Mouse (Mus musculus) hindbrain, embryonic 14.5 days (tissue): ENCODE data around the gene Gsdme. TPM values are rescaled to one million over a fixed set of nuclear protein-coding genes. Genes with fewer than 3 reads are reported as not detected.

Experiments used
- ATAC-seq: fragments of 200-750 bp; cut with Nextera tagmentation; 2 replicates; pipeline ENCODE4 v1.8.0; 2017; ENCODE audit warnings: moderate number of reproducible peaks, mild to moderate bottlenecking, moderate TSS enrichment, moderate library complexity; ENCODE audit not compliant: low FRiP score
- DNase-seq: peaks from one replicate; pipeline ENCODE4 v3.0.0-alpha.2; 2015; ENCODE audit warnings: low spot score
- H3K27ac ChIP-seq: fragments of 300-500 bp; sonication (generic); 2 replicates; pipeline ENCODE4 v1.5.1; 2014; ENCODE audit warnings: mild to moderate bottlenecking, moderate library complexity
- H3K27me3 ChIP-seq: fragments of 300-500 bp; sonication (generic); 2 replicates; pipeline ENCODE4 v1.6.1; 2014; ENCODE audit warnings: mild to moderate bottlenecking, low read length, mixed read lengths; ENCODE audit not compliant: control insufficient read depth, insufficient read depth
- H3K36me3 ChIP-seq: fragments of 300-500 bp; sonication (generic); replicated peaks from 2 replicates; pipeline ENCODE4 v1.6.1; 2014; ENCODE audit not compliant: control insufficient read depth, insufficient read depth
- H3K4me1 ChIP-seq: fragments of 300-500 bp; sonication (generic); replicated peaks from 2 replicates; pipeline ENCODE4 v1.6.1; 2014; ENCODE audit warnings: antibody characterized with exemption, low read length, mixed read lengths; ENCODE audit not compliant: control insufficient read depth, insufficient read depth
- H3K4me2 ChIP-seq: fragments of 300-500 bp; sonication (generic); replicated peaks from 2 replicates; pipeline ENCODE4 v1.6.1; 2014; ENCODE audit warnings: mild to moderate bottlenecking, moderate library complexity
- H3K4me3 ChIP-seq: fragments of 300-500 bp; sonication (generic); replicated peaks from 2 replicates; pipeline ENCODE4 v1.5.1; 2014; ENCODE audit warnings: mild to moderate bottlenecking, low read length
- H3K9ac ChIP-seq: fragments of 300-500 bp; sonication (generic); 2 replicates; pipeline ENCODE4 v1.6.1; 2014
- H3K9me3 ChIP-seq: fragments of 300-500 bp; sonication (generic); 2 replicates; pipeline ENCODE4 v1.6.1; 2016; ENCODE audit warnings: low read length; ENCODE audit not compliant: control insufficient read depth
- WGBS: fragments of 180-500 bp; shearing (Covaris S2); extraction: QIAGEN DNeasy Blood & Tissue Kit; methylation state at CpG from one replicate; pipeline ENCODE4 v1.1.7; 2014; 5-methylcytosine and 5-hydroxymethylcytosine counted together
- polyA plus RNA-seq: library from polyadenylated mRNA; unstranded; fragments of >200 nt; fragmentation: Nextera tagmentation; extraction: Ambion mirVana; gene quantifications from 2 replicates; pipeline ENCODE4 v1.2.1, GENCODE M21; 2014

The Gsdme gene
- polyA plus RNA-seq, 1 experiment from 2014 or later, result 83.8 TPM

GRCm38 (mm10) chr6:50255356-50255755, 8.3 kb downstream of the Gsdme start:
- ATAC-seq, result no peak
- no peak for DNase-seq
- 73% methylated on average over 5 of the region's 5 CpGs for WGBS

DNA sequence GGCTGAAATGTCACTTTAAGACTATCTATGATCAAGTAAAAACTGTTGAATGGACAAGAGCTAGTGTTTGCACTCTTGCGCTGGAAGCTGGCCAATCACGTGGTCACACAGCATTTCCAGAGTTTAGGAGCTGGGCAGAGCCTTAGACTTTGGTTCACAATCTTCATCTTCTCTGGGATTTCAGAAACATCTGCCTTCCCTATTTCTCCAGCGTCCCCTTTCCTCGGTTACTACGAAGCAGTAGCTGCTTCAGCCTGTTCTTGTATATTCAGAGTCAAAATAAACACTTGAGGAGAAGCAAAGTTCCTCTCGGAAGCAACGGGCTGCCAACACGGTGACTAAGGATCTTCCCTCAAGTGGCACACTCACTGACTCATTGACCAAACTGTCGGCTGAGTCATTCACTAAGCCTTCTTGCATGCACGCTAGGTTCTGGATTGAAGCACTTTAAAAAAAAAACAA, 8.9 kb downstream of the Gsdme start:
- Histone ChIP-seq H3K4me2 (no peak overlapping the region), H3K4me3 (no peak overlapping the region), H3K27ac (no peak overlapping the region), H3K27me3 (no peaks in the 10 kb centered on the region), H3K9me3 (no peaks in the 10 kb centered on the region), H3K36me3 (no peaks in the 10 kb centered on the region), H3K4me1 (peaks cover 3% of the 10 kb centered on the region; the same call in 1 of the 2 replicates), H3K9ac (no peak overlapping the region)
- WGBS, result 85% methylated on average over 10 of the region's 10 CpGs
- ATAC-seq (no peak), DNase-seq (no peak)

More at GRCm38 (mm10) chr6:50255356-50255755, 8.3 kb downstream of the Gsdme start:
- Histone ChIP-seq H3K4me2 (no peak overlapping the region), H3K4me1 (peaks cover 9% of the 10 kb centered on the region; the same call in 1 of the 2 replicates), H3K9me3 (no peaks in the 10 kb centered on the region), H3K36me3 (no peaks in the 10 kb centered on the region), H3K9ac (no peak overlapping the region), H3K4me3 (no peak overlapping the region), H3K27ac (no peak overlapping the region), H3K27me3 (no peaks in the 10 kb centered on the region)

DNA sequence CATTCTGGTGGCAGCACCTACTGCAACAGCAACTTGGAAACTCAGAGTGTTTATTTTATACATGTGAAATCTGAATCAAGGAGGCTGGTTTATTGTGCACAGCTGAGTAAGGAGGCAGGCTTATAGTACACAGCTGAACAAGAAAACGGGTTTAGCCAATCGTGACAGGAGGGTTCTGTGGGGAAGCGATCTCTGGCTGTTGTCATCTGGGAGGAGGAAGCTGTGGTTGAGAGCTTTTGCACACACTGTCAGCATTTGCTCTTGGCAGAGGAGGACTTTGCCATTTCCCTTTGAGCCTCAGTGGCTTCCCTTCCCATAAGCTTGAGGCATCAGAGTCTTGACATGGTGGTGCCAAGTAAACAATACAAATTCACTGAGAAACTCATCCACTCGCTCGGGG, 11.0 kb downstream of the Gsdme start:
- DNase-seq (no peak), ATAC-seq (no peak)
- Histone ChIP-seq H3K36me3 (0 out of 2 replicates have a peak, but pooled peaks cover 3% of the 10 kb centered on the region), H3K9ac (no peak overlapping the region), H3K4me3 (no peak overlapping the region), H3K27ac (no peak overlapping the region), H3K27me3 (no peaks in the 10 kb centered on the region), H3K9me3 (no peaks in the 10 kb centered on the region), H3K4me2 (no peak overlapping the region), H3K4me1 (no peaks in the 10 kb centered on the region)
- 88% methylated on average over 5 of the region's 5 CpGs for WGBS

- WGBS, result 93% methylated on average over 4 of the region's 4 CpGs
- Histone ChIP-seq H3K9me3 (no peaks in the 10 kb centered on the region), H3K4me3 (no peak overlapping the region), H3K4me2 (no peak overlapping the region), H3K27ac (no peak overlapping the region), H3K27me3 (no peaks in the 10 kb centered on the region), H3K9ac (no peak overlapping the region), H3K36me3 (peaks cover 3% of the 10 kb centered on the region; the same call in 1 of the 2 replicates), H3K4me1 (no peaks in the 10 kb centered on the region)
- DNase-seq (no peak), ATAC-seq (no peak)
These were observed 15.9 kb downstream of the Gsdme start for GRCm38 (mm10) chr6:50247791-50248190.

DNA sequence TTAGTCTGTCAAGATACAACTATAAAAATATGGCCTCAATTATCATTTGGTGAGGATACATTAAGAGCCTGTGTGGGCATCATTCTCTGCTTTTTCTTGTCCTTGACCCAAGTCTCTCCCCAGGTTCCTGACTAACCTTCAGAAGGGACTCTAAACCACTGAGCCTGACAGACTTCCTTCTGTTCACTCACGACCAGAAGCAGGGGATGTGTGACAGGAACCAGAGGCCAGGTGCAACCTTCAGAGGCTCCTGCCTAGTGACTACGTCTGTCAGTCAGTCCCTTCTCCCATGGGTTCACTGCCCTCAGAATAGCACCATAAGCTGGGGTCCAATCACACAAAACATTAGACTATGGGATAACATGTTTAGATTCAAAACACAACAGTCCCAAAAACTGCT, 16.3 kb downstream of the Gsdme start:
- Histone ChIP-seq H3K4me2 (no peak overlapping the region), H3K27ac (no peak overlapping the region)

DNA sequence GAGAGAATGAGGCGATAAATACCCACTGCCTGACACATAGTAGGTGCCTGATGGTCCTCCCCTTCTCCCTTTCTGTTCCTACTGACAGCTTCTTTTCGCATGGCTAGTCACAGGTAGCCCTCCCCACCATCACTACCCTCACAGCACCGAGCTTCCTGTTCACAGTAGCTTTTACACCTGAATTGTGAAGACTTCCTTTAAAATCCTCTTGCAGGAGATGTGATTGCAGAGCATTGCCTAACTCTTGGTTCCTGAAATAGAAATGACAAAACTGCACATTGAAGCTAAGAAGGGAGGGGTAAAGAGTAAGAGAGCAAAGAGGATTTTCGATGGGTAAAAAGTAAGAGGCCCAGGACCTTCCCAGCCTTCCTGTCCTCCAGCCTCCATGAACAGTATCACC, 18.7 kb downstream of the Gsdme start:
- no peak overlapping the region for H3K4me3 ChIP-seq

More for the DNA sequence above, 16.3 kb downstream of the Gsdme start:
- 82% methylated on average over 2 of the region's 2 CpGs for WGBS
- Histone ChIP-seq H3K27me3 (no peaks in the 10 kb centered on the region), H3K4me3 (no peak overlapping the region), H3K36me3 (peaks cover 3% of the 10 kb centered on the region; the same call in 1 of the 2 replicates), H3K9ac (no peak overlapping the region), H3K9me3 (no peaks in the 10 kb centered on the region), H3K4me1 (no peaks in the 10 kb centered on the region)
- DNase-seq, result no peak
- ATAC-seq, result no peak

DNA sequence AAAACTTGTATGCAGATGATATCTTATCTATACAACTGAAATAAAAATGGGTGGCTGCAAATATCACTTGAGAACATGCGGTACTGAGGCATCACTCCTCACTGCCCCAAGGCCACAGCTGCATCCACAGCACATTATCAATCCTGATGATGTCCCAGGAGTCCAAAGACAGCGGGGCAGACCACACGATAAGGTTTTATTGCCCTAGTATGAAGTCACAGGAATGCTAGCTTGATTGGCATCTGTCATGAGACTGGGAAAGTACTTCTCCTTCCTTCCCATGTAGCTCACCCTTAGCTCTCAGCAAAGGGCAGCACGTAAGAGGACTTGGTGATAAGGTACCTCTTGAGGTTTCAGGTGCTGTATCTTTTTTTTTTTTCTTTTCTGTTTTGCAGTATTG, 19.5 kb downstream of the Gsdme start:
- 66% methylated on average over 4 of the region's 4 CpGs for WGBS
- no peaks in the 10 kb centered on the region for H3K27me3 ChIP-seq
- ATAC-seq, result no peak

More for the DNA sequence above, 18.7 kb downstream of the Gsdme start:
- ATAC-seq, result no peak
- 91% methylated on average over 4 of the region's 4 CpGs for WGBS
- Histone ChIP-seq H3K4me2 (no peak overlapping the region), H3K36me3 (peaks cover 3% of the 10 kb centered on the region; the same call in 1 of the 2 replicates), H3K27ac (no peak overlapping the region), H3K27me3 (no peaks in the 10 kb centered on the region), H3K4me1 (no peaks in the 10 kb centered on the region), H3K9me3 (no peaks in the 10 kb centered on the region), H3K9ac (no peak overlapping the region)
- DNase-seq, result no peak

DNA sequence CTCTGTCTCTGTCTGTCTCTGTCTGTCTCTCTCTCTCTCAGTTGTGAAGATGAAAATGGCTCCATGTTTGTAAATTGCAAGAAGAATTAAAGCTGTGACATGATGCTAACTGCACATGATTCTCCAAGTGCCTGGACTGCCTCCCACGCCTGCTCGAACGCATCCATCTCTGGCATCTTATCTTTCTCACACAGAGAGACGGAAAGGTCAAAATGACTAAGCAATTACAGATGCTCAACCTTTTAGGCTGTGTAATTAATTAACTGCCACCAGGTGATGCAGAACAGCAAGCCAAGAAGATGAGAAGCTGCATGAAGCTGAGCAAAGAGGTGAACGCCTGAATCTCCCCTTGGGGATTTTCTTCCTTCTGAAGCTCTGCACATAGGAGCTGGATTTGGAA, 23.2 kb downstream of the Gsdme start:
- no peak overlapping the region for H3K4me2 ChIP-seq
- no peaks in the 10 kb centered on the region; the same call in 1 of the 2 replicates for H3K36me3 ChIP-seq
- 75% methylated on average over 5 of the region's 5 CpGs for WGBS
- ATAC-seq, result no peak
- no peak overlapping the region for H3K9ac ChIP-seq
- no peaks in the 10 kb centered on the region for H3K27me3 ChIP-seq
- no peak overlapping the region for H3K4me3 ChIP-seq
- H3K27ac ChIP-seq, result no peak overlapping the region
- no peaks in the 10 kb centered on the region for H3K9me3 ChIP-seq
- H3K4me1 ChIP-seq, result no peaks in the 10 kb centered on the region
- no peak for DNase-seq

More for the DNA sequence above, 19.5 kb downstream of the Gsdme start:
- Histone ChIP-seq H3K4me1 (no peaks in the 10 kb centered on the region), H3K9me3 (no peaks in the 10 kb centered on the region), H3K9ac (no peak overlapping the region), H3K4me2 (no peak overlapping the region), H3K4me3 (no peak overlapping the region), H3K27ac (no peak overlapping the region), H3K36me3 (peaks cover 3% of the 10 kb centered on the region; the same call in 1 of the 2 replicates)
- DNase-seq, result no peak

DNA sequence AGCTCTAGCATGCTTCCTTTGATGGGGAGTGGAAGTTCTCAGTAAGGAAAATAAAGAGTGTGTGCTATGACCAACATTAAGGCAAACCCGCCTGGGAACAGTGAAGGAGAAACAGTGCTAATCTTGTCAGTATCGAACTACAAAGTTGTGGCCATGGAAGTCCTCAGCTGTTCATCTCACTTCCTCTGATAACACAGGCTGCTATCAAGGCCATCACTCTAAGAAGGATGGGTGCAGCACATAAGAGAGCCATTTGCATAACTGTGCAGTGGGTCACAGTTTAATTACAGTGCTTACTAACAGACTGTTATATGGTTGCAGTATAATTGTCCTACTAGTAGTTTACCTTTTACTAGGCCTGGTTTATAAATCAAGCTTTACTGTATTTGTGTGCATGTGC, 23.8 kb downstream of the Gsdme start:
- Histone ChIP-seq H3K4me1 (no peaks in the 10 kb centered on the region), H3K9ac (no peak overlapping the region), H3K4me2 (no peak overlapping the region), H3K27ac (no peak overlapping the region), H3K9me3 (no peaks in the 10 kb centered on the region), H3K4me3 (no peak overlapping the region), H3K27me3 (no peaks in the 10 kb centered on the region), H3K36me3 (no peaks in the 10 kb centered on the region; the same call in 1 of the 2 replicates)
- ATAC-seq (no peak), DNase-seq (no peak)
- 90% methylated on average over 2 of the region's 2 CpGs for WGBS

- no peaks in the 10 kb centered on the region for H3K36me3 ChIP-seq
- H3K9me3 ChIP-seq, result no peaks in the 10 kb centered on the region
- ATAC-seq, result no peak
- no peak overlapping the region for H3K4me2 ChIP-seq
- no peak for DNase-seq
- no peak overlapping the region for H3K27ac ChIP-seq
- no peak overlapping the region for H3K9ac ChIP-seq
- no peaks in the 10 kb centered on the region for H3K4me1 ChIP-seq
- no peaks in the 10 kb centered on the region for H3K27me3 ChIP-seq
- WGBS, result 78% methylated on average over 2 of the region's 2 CpGs
- H3K4me3 ChIP-seq, result no peak overlapping the region
These were observed 25.7 kb downstream of the Gsdme start for GRCm38 (mm10) chr6:50237963-50238362.
